Mouse (Mus musculus) brain, embryonic 14.5 days (tissue): ENCODE results near the gene Arf3. TPM values are rescaled to one million over a fixed set of nuclear protein-coding genes. Genes with fewer than 3 reads are reported as not detected.
"Not testable (repeated sequence)": the region's sequence is repeated elsewhere in the genome, so short reads cannot be mapped to it uniquely, and the experiment has no call there.

Source experiments
- DNase-seq: peaks from one replicate; pipeline ENCODE4 v3.0.0-alpha.2; 2011; ENCODE audit warnings: low read depth
- CTCF ChIP-seq: fragments of 200-500 bp; IDR thresholded peaks from 2 replicates; pipeline ENCODE4 v1.5.1; 2012; ENCODE audit warnings: inconsistent platforms, mild to moderate bottlenecking, moderate library complexity, borderline replicate concordance; ENCODE audit not compliant: insufficient read depth, insufficient read length; ENCODE audit errors: extremely low read depth
- POLR2A ChIP-seq: fragments of 200-500 bp; IDR thresholded peaks from 2 replicates; pipeline ENCODE4 v1.6.1; 2012; ENCODE audit warnings: mild to moderate bottlenecking, inconsistent platforms, borderline replicate concordance; ENCODE audit not compliant: poor library complexity, insufficient read depth, insufficient read length, severe bottlenecking; ENCODE audit errors: extremely low read depth
- polyA plus RNA-seq: library from polyadenylated mRNA; depleted of rRNA; stranded (reverse); fragments of >200 nt; gene quantifications from 2 replicates; pipeline ENCODE4 v1.2.3, GENCODE M21; 2012; rRNA removed

The Arf3 gene
- 119 and 156 TPM in 2 replicates for polyA plus RNA-seq

DNA sequence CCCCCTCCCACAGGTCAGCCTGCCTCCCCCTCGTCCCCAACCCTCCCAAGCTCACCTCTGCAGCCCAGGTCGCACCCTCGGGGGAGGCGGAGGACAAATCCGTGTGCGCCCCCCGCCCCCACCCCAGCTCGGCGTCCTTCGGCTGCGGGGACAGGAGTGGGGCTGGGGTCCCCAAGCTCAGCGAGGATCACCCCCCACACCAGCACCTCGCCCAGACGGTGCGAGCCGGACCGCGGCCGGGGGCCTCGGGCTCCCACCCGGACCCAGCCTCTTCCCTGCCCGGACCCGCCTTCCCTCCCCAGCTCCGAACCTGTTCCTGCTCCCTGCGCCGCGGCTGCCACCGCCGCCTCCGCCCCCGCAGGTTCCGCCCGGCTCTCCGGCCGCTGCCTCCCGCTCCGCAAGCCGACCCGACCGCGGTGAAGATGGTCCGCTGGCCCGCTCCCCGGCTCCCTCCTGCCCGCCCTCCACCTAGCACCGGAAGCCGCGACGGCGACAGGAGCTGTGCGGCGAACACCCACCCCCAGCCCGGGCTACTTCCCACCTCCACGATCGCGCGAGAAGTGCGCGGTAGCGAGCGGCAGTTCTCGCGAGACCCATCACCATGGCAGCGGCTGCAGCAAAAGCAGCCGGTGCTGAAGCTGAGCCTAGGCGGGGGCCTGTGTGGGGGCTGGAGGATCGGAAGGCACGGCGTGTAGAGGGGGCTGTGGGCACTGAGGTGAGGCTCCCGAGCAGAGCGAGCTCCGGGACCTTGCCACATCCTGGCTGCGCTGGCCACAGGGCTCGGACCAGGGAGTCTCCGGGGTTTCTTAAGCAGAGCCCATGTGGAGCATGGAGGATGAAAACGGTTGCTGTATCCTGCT lies at the start of gene Arf3:
Gene Arf3, minus strand, starts transcription at position 545 of the 860 bp plus-strand sequence.
- peak; percentile 98 for DNase-seq
- no peak for TF ChIP-seq CTCF
- peak; percentile 92 for TF ChIP-seq POLR2A

DNA sequence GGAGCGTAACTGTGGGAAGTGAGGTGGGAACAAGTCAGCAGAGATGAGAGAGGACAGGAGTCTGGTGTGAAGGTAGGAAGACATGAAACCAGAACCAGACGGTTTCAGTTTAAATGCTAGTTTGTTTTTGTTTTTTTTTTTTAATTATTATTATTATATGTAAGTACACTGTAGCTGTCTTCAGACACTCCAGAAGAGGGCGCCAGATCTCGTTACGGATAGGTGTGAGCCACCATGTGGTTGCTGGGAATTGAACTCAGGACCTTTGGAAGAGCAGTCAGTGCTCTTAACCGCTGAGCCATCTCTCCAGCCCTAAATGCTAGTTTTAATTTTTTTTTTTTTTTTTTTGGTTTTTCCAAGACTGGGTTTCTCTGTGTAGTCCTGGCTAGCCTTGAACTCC lies 47.2 kb upstream of the Arf3 start:
- not testable (repeated sequence) for DNase-seq

DNA sequence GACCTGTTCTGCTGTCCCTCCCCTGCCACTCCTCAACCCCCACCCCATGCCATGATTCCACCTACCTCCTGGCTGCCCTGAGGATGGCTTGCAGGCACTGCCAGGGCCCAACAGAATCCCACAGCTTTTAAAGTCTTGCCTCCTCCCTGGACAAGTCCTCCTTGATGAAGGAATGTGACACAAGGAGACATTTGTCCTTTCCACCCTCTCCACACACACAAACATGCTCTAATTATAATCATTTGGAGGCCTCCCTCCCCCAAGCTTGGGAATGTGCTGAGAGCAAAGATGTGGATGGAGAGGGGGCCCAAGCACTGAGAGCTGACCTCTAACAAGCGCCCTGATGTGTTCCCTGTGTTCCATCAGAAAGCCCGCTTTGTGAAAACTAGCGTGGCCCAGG lies 46.4 kb upstream of the Arf3 start, which contains the start of gene Ddn:
Gene Ddn, minus strand, starts transcription at position 101 of the 400 bp plus-strand sequence.
- no peak for DNase-seq
- TF ChIP-seq POLR2A: no peak
- TF ChIP-seq CTCF: no peak

DNA sequence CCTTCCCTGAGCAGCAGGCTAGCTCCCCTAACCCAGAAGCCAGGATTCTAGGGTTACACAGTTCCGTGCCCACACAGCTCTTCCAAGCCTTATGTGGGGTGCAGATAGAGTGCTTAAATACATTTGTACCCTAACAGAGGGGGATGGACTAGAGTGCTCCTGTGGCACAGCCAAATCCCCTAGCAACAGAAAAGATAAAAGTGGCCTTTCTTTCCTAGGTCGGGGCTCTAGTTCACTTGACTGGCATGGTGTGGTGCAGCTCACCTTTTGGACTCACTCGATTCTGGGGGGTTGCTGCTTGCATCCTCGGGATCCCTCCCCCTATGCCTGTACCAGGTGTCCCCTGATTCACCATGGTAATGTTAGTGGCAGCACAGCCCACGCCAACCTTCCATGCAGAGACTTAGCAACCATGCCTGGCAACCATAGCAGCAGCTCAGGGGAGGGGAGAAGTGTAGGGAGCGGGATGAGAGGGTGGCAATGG lies 45.7 kb upstream of the Arf3 start:
- peak; percentile 50 for DNase-seq
- TF ChIP-seq POLR2A (no peak), CTCF (no peak)

DNA sequence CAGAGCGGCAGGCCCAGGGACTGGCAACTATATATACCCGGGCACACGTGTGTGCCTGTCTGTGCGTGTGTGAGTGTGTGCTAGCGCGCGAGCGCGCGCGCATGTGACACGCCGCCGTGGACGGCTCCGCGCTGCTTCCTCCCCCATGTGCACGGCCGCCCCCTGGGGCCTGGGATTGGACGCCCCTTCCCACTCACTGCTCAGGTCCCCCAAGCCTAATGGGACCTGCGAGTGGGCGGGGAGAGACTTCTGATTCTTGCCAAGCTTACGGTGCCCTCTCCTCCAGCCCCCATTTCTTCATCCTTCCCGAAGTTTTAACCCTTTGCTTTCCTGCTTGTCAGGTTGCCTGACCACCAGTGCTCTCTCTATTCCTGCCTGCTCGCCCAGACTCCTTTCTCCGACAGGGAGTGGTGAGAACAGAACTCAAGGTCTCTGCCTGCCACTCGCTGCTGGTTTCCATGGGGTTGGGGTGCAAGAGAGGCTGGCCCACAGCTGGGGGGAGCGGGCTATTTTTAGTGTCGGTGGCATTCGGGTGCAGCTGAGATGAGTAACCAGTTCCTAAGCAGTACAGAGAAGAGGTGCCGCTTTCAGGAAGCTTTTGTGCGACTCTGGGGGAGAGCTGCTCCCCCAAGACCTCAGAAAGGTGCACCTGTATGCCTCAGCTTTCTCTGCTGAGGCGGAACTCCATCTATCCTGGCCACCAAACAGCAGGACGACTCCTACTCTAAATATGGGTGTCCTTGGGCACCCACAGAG lies 45.1 kb upstream of the Arf3 start:
- TF ChIP-seq POLR2A (no peak), CTCF (no peak)
- peak; percentile 66 for DNase-seq

DNA sequence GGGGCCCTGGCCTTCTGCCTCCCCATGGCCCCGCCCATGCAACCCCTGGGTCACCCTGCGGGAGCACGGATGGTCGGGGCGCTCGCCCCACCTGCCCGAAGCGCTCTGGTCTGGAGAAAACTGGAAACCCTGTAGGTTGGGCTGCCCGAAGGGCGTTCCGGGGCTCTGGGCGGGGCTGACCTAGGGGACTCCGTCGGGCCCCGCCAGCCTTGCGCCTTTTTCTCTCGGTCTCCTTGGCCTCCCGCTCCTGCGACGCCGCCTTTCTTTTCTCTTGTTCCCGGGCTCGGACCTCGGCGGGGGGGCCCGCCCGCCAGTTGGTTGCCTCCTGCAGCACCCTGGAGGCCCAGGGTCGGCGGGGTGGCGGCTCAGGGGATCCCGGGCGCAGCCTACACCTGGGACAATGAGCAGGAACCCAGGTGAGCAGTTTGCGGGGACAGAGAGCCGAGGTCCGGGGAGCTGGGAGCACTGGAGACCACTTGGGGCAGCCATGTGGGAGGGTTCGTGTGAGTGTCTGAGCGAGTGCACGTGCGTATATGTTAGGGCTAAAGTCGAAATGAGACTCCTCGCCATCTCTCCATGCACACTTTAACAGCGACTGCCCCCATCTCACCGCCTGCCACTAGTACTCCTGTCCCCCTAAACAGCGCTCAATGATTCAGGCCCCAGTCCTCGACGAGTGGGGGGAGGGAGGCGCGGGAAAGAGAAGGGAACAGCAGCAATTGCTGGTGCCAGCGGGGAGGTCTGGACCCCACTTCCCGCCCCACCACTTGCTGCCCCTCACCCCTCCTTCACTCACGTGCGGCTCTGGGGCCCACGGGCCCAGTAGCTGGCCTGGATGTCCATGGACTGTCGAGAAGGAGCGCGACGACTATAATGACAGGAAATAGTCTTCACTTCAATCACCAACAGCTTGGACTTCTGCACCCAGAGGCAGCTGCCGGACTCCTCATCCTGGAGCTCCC lies 44.1 kb upstream of the Arf3 start:
- no peak for DNase-seq
- TF ChIP-seq POLR2A (no peak), CTCF (no peak)

DNA sequence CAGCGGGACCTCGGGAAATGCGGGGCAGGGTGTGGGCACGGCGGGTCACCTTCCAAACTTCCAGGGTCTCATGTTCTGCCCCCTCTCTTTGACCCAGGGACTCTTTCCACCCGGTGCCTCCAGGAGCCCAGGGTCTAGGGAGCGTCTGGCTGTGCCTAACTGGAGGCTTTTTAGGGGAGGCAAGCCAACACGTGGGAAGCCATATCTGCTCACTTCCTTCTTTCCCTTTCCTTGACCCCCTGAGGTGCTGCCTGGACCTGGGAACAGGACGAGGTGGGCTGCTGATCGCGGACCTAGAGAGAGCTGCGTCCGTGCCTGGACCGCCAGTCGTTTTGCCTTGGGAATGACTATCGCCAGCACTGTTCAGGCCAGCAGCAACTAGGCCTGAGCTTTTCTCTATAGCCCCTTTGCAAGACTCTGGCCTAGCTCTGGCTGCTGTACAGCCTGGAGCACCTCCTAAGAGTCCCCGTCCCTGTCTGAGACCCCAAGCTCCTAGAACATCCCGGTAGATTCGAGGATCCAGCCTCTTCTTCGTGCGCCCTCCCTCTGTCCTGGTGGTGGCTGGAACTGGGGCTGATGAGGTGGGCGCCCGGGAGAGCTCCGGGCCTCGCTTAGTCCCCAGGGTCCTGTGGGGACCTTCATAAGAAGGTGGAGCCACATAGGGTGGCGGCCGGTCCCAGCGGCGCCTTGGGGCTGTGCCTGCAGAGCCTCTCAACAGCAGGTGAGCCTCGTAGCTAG lies 43.2 kb upstream of the Arf3 start:
- DNase-seq: no peak
- no peak for TF ChIP-seq CTCF
- no peak for TF ChIP-seq POLR2A

DNA sequence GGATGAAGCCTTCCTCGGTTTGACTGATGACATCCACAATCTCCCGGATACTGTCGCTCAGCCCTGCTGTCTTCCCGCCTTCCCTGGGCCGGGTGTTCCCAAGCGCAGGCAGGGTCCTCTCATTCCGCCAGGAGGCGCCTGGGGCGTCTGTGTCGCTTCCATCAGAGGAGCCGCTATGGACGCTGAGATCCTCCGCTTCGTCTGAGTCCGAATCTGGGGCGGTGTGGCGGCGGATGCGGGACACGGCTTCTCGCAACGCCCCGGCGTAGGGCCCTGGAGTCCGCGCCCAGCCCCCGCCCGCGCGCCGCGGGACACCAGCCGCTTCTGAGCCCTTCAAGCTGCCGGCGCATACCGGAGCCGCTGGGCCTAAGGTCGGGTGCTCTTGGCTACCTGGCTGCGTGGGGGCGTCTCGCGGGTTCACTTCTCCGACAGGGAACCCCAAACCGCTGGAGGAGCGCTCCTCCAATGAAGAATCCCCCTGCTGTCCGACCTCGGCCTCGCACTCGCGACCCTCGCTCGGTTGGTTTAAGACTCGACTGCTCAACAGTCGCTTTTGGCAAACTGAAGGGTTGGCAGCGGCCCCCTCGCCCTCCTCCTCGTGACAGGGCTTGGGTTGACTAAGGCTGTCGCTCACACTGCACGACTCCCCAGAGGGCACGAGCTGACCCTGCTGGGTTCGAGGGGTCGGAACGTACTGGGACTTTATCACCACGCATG lies 42.5 kb upstream of the Arf3 start:
- peak; percentile 75 for DNase-seq
- TF ChIP-seq POLR2A (no peak), CTCF (peak; percentile 78)

DNA sequence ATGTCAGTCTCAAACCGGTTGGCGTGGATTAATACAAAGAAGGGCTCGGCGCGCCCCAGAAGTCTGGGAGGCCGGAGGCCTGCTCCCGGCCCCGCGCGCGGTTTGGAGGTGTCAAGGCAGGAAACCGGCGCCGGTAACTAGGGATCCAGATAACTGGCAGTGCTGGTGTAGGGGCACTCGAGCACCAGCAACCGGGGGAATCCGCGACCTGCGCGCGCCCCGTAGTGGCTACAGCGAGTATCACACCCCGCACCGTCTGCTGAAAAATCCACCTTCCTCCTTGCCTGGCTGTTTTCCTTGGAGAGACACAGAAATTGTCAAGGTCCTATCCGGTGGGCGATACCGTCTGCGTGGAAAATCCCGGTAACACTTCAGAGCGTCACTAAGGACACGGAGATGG lies 41.0 kb upstream of the Arf3 start:
- DNase-seq: peak; percentile 85
- TF ChIP-seq POLR2A (no peak), CTCF (peak; percentile 91)

DNA sequence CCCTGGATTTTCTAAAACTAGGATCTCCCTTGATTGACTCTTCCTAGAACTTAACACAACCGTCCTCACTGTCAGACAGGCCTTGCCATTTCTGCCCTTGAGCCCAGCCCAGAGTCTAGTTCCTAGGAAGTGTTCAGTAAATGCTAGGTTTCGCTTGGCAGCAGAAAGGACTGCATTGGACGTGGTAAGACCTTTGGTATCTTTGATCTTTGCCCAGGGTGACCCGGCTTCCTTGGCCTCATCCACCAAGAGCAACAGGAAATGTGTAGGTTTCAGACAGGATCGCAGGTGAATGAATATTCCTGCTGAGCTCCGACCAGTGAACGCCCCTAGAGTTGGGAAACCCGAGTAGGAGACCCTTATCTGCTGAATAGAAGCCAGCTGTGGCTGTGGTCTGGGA lies 39.9 kb upstream of the Arf3 start:
- TF ChIP-seq CTCF (no peak), POLR2A (no peak)
- DNase-seq: no peak
